Mouse (Mus musculus) G1E (cell line): ENCODE results near the gene Cacfd1.

ENCODE experiments used
- CTCF ChIP-seq: IDR thresholded peaks from 2 replicates; pipeline ENCODE4 v1.5.1; 2012; ENCODE audit warnings: low read depth, low read length, inconsistent platforms, mixed read lengths
- GATA1 ChIP-seq: IDR thresholded peaks from 2 replicates; pipeline ENCODE4 v1.6.1; 2012; ENCODE audit warnings: borderline replicate concordance, low read length, inconsistent platforms, mixed read lengths

DNA sequence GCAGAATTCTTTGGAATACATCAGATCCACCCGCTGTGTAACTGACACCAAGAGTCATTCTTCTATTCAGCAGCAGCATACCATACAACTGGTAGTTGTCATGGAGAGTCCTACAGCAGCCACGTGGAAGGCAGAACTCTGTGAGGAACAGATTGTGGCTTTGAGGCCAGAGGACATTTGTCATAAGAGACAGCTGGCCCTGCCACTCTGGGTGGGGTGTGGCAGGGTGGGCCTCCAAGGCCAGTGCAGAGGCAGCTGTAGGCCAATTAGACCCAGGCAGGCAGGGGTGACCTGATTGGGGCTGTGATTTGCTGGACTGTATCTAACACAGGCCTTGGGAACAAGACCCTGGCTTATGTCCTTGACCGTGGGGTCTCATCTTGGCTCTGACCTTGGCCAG is 59.9 kb downstream of the Cacfd1 start:
- no peak for TF ChIP-seq CTCF
- no peak for TF ChIP-seq GATA1
